Mouse (Mus musculus) MEL (cell line): ENCODE measurements around the gene Kcna7.

Source experiments
- CTCF ChIP-seq, 3 experiments: IDR thresholded peaks in 2 of 3; conservative IDR thresholded peaks in 1 of 3; 2 replicates each; pipeline ENCODE4 v1.5.1; 2011 to 2012; ENCODE audit warnings: low read length in 3 of 3, low read depth in 2 of 3, mild to moderate bottlenecking in 2 of 3, improper control_type of control experiment in 1 of 3, inconsistent platforms in 1 of 3, mixed read lengths in 1 of 3, moderate library complexity in 1 of 3; ENCODE audit not compliant: control insufficient read depth in 1 of 3, insufficient read depth in 1 of 3, poor library complexity in 1 of 3, severe bottlenecking in 1 of 3
- E2F4 ChIP-seq: IDR thresholded peaks from 2 replicates; pipeline ENCODE4 v1.6.1; 2011; ENCODE audit warnings: low read depth, low read length, improper control_type of control experiment, borderline replicate concordance
- EP300 ChIP-seq, 2 experiments: IDR thresholded peaks; 2 replicates each; pipeline ENCODE4 v1.6.1; 2011; ENCODE audit warnings: improper control_type of control experiment in 2 of 2, low read length in 2 of 2, low read depth in 1 of 2, mild to moderate bottlenecking in 1 of 2
- HCFC1 ChIP-seq: IDR thresholded peaks from 2 replicates; pipeline ENCODE4 v1.6.1; 2012; ENCODE audit warnings: low read depth, mild to moderate bottlenecking, inconsistent platforms, low read length, improper control_type of control experiment, moderate library complexity
- MAFK ChIP-seq: IDR thresholded peaks from 2 replicates; pipeline ENCODE4 v1.6.1; 2011; ENCODE audit warnings: low read depth, mild to moderate bottlenecking, low read length, improper control_type of control experiment, borderline replicate concordance
- MAX ChIP-seq: IDR thresholded peaks from 2 replicates; pipeline ENCODE4 v1.6.1; 2011; ENCODE audit warnings: low read length, improper control_type of control experiment
- POLR2A ChIP-seq, 2 experiments: IDR thresholded peaks; 2 replicates each; pipeline ENCODE4 v1.6.1; 2011 to 2012; ENCODE audit warnings: low read length in 2 of 2, mild to moderate bottlenecking in 2 of 2, control low read depth in 1 of 2, improper control_type of control experiment in 1 of 2, low read depth in 1 of 2, moderate library complexity in 1 of 2; ENCODE audit not compliant: control insufficient read depth in 1 of 2, insufficient read depth in 1 of 2, poor library complexity in 1 of 2
- POLR2AphosphoS2 ChIP-seq: IDR thresholded peaks from 2 replicates; pipeline ENCODE4 v1.6.1; 2011; ENCODE audit warnings: low read length, improper control_type of control experiment
- RCOR1 ChIP-seq: IDR thresholded peaks from 2 replicates; pipeline ENCODE4 v1.6.1; 2012; ENCODE audit warnings: low read depth, mild to moderate bottlenecking, inconsistent platforms, low read length, improper control_type of control experiment
- SMC3 ChIP-seq: IDR thresholded peaks from 2 replicates; pipeline ENCODE4 v1.6.1; 2011; ENCODE audit warnings: low read depth, low read length, improper control_type of control experiment
- ZC3H11A ChIP-seq: IDR thresholded peaks from 2 replicates; pipeline ENCODE4 v1.6.1; 2012; ENCODE audit warnings: low read depth, mild to moderate bottlenecking, inconsistent platforms, low read length, improper control_type of control experiment

DNA sequence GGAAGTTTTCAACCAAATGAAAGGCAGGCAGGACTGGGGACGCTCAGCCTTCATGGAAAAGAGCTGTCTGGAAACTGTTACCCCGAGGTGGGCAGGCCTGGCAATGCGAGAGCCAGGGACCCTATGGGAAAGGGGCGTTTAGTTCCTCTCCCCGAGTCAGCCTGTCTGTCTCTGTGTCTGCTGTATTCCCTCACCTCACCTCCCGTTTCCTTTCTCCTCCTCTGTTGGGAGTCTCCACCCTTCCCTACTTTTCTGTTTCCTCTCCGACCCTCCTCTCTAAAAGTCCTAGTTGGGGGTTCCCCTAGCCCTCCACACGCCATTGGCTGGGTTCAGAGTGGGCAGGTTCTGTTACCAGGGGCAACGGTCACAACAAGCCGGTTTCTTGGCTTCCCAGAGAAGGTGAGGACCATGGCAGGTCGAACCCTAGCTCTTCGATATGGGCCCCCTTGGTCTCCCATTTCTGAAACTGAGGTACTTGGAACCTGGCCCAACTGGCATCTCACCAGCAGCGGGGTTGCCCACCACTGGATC is 12.6 kb downstream of the Kcna7 start:
- TF ChIP-seq HCFC1 (no peak), RCOR1 (no peak), E2F4 (no peak), MAX (no peak), POLR2AphosphoS2 (no peak), CTCF (IDR thresholded peaks at IDR 0.05 in 2 of 3, conservative IDR thresholded peaks at IDR 0.05 in 1 of 3; ENCODE audit: control insufficient read depth in 1 of 3, insufficient read depth in 1 of 3, low read depth in 2 of 3, low read length in 3 of 3, poor library complexity in 1 of 3, severe bottlenecking in 1 of 3) (no peak), SMC3 (no peak), MAFK (no peak), EP300 (IDR thresholded peaks at IDR 0.05; ENCODE audit: low read depth in 1 of 2, low read length in 2 of 2) (no peak), POLR2A (IDR thresholded peaks at IDR 0.05; ENCODE audit: control insufficient read depth in 1 of 2, insufficient read depth in 1 of 2, low read depth in 1 of 2, low read length in 2 of 2, poor library complexity in 1 of 2) (no peak), ZC3H11A (no peak)
